Mouse (Mus musculus) liver, adult 2 months (tissue): ENCODE measurements around the gene Sipa1. TPM values are rescaled to one million over a fixed set of nuclear protein-coding genes. Genes with fewer than 3 reads are reported as not detected.
A peak's percentile ranks its signal among the peaks of the same experiment; 100 is the strongest.

Source experiments
- DNase-seq: peaks from one replicate; pipeline ENCODE4 v3.0.0-alpha.2; 2011; ENCODE audit warnings: low read depth, low spot score; ENCODE audit errors: extremely low read depth
- H3K27ac ChIP-seq: fragments of 200-500 bp; replicated peaks from 2 replicates; pipeline ENCODE4 v1.5.1; 2012; ENCODE audit warnings: low read depth, mild to moderate bottlenecking, control low read depth, inconsistent platforms, low read length; ENCODE audit not compliant: insufficient read depth
- H3K27me3 ChIP-seq: fragments of 200-500 bp; 2 replicates; pipeline ENCODE4 v1.6.1; 2012; ENCODE audit warnings: mild to moderate bottlenecking, moderate library complexity, low read length, inconsistent platforms; ENCODE audit not compliant: control insufficient read depth, insufficient read depth
- H3K36me3 ChIP-seq: fragments of 200-500 bp; 2 replicates; pipeline ENCODE4 v1.6.1; 2012; ENCODE audit warnings: low read length, inconsistent platforms; ENCODE audit not compliant: control insufficient read depth, insufficient read depth
- H3K4me1 ChIP-seq: fragments of 200-500 bp; 2 replicates; pipeline ENCODE4 v1.6.1; 2011; ENCODE audit warnings: low read length; ENCODE audit not compliant: control insufficient read depth, insufficient read depth
- H3K4me3 ChIP-seq: fragments of 200-500 bp; 2 replicates; pipeline ENCODE4 v1.5.1; 2011; ENCODE audit warnings: low read depth, mild to moderate bottlenecking, control low read depth, low read length, moderate library complexity; ENCODE audit not compliant: insufficient read depth
- H3K79me2 ChIP-seq: fragments of 200-500 bp; 2 replicates; pipeline ENCODE4 v1.6.1; 2012; ENCODE audit warnings: inconsistent platforms, mild to moderate bottlenecking, low read length, moderate library complexity; ENCODE audit not compliant: control insufficient read depth, insufficient read depth
- H3K9ac ChIP-seq: fragments of 200-500 bp; 2 replicates; pipeline ENCODE4 v1.6.1; 2012; ENCODE audit warnings: low read depth, mild to moderate bottlenecking, control low read depth, inconsistent platforms, low read length
- CTCF ChIP-seq: fragments of 200-500 bp; IDR thresholded peaks from 2 replicates; pipeline ENCODE4 v1.5.1; 2011; ENCODE audit warnings: low read depth, low read length, control low read depth
- POLR2A ChIP-seq: fragments of 200-500 bp; IDR thresholded peaks from 2 replicates; pipeline ENCODE4 v1.6.1; 2011; ENCODE audit warnings: low read length, control low read depth; ENCODE audit not compliant: insufficient read depth; ENCODE audit errors: extremely low read depth
- WGBS: fragments of 180-500 bp; shearing (Covaris S2); methylation state at CpG from one replicate; pipeline ENCODE4 v1.1.7; 2018; 5-methylcytosine and 5-hydroxymethylcytosine counted together
- polyA plus RNA-seq: library from polyadenylated mRNA; depleted of rRNA; stranded (reverse); fragments of >200 nt; gene quantifications from 2 replicates; pipeline ENCODE4 v1.2.3, GENCODE M21; 2012; rRNA removed
- total RNA-seq: library from RNA; depleted of rRNA; stranded (reverse); fragments of >200 nt; gene quantifications from 2 replicates; pipeline ENCODE4 v1.2.3, GENCODE M21; 2014; rRNA removed

Sipa1 gene
- total and polyA plus RNA-seq, 2 experiments = 3.4 to 17.9 TPM

- Histone ChIP-seq H3K36me3 (peaks cover 4% of the 10 kb centered on the region; the same call in 1 of the 2 replicates), H3K9ac (no peak overlapping the region), H3K4me3 (no peak overlapping the region), H3K4me1 (peaks cover 11% of the 10 kb centered on the region), H3K79me2 (no peaks in the 10 kb centered on the region), H3K27me3 (no peaks in the 10 kb centered on the region), H3K27ac (no peak overlapping the region)
- no peak for DNase-seq
- TF ChIP-seq CTCF (no peak), POLR2A (no peak)
- WGBS = 94% methylated on average over 7 of the region's 7 CpGs
These were observed 58.4 kb downstream of the Sipa1 start for GRCm38 (mm10) chr19:5605126-5605525.

GRCm38 (mm10) chr19:5603664-5604063 lies 59.8 kb downstream of the Sipa1 start:
- WGBS = 93% methylated on average over 7 of the region's 7 CpGs
- H3K36me3 ChIP-seq = peaks cover 4% of the 10 kb centered on the region; the same call in 1 of the 2 replicates

GRCm38 (mm10) chr19:5601752-5602541 lies 61.6 kb downstream of the Sipa1 start, which contains the start of gene Rnaseh2c:
Gene Rnaseh2c, plus strand, starts transcription at chr19:5601873.
- H3K79me2 ChIP-seq = no peaks in the 10 kb centered on the region
- peak within 1 kb of the TSS; percentile 27 for H3K27ac ChIP-seq
- WGBS = under 1% methylated on average over 64 of the region's 64 CpGs
- peak within 1 kb of the TSS; percentile 87 for H3K9ac ChIP-seq
- H3K4me3 ChIP-seq = peak within 1 kb of the TSS; percentile 78
- peak; percentile 89 for DNase-seq
- H3K36me3 ChIP-seq = peaks cover 3% of the 10 kb centered on the region; the same call in 1 of the 2 replicates
- H3K27me3 ChIP-seq = no peaks in the 10 kb centered on the region
- H3K4me1 ChIP-seq = peaks cover 11% of the 10 kb centered on the region
- TF ChIP-seq POLR2A (0 out of 2 replicates have a peak, but pooled peaks have one; percentile 38), CTCF (no peak)

More at GRCm38 (mm10) chr19:5603664-5604063, 59.8 kb downstream of the Sipa1 start:
- no peaks in the 10 kb centered on the region for H3K27me3 ChIP-seq
- no peaks in the 10 kb centered on the region for H3K79me2 ChIP-seq
- DNase-seq = peak; percentile 17
- TF ChIP-seq CTCF (no peak), POLR2A (no peak)
- H3K4me3 ChIP-seq = no peak overlapping the region
- H3K9ac ChIP-seq = no peak overlapping the region
- no peak overlapping the region for H3K27ac ChIP-seq
- peaks cover 11% of the 10 kb centered on the region for H3K4me1 ChIP-seq

Other genes starting within 250 kb of the Sipa1 start
- 67.4 and 80.5 TPM in 2 replicates for gene Drap1, start 238.7 kb downstream of the Sipa1 start, total RNA-seq
- 57.1 and 59.2 TPM in 2 replicates for gene Drap1, start 238.7 kb downstream of the Sipa1 start, polyA plus RNA-seq
- gene AI837181, start 238.6 kb downstream of the Sipa1 start, total RNA-seq = 7.8 and 11.5 TPM in 2 replicates
- gene AI837181, start 238.6 kb downstream of the Sipa1 start, polyA plus RNA-seq = 34.1 and 36.6 TPM in 2 replicates
- not detected in 2 replicates for gene Fosl1, start 216.2 kb downstream of the Sipa1 start, total RNA-seq
- not detected in 2 replicates for gene Fosl1, start 216.2 kb downstream of the Sipa1 start, polyA plus RNA-seq
- 2.7 and 3.3 TPM in 2 replicates for gene Ccdc85b, start 205.8 kb downstream of the Sipa1 start, total RNA-seq
- gene Ccdc85b, start 205.8 kb downstream of the Sipa1 start, polyA plus RNA-seq = 2.4 and 2.6 TPM in 2 replicates
- gene Fibp, start 203.1 kb downstream of the Sipa1 start, total RNA-seq = 25.8 and 32.0 TPM in 2 replicates
- 38.5 and 46.6 TPM in 2 replicates for gene Fibp, start 203.1 kb downstream of the Sipa1 start, polyA plus RNA-seq
- gene Ctsw, start 195.2 kb downstream of the Sipa1 start, total RNA-seq = 0.37 and 0.40 TPM in 2 replicates
- gene Ctsw, start 195.2 kb downstream of the Sipa1 start, polyA plus RNA-seq = 1.1 and 1.5 TPM in 2 replicates
- 4.0 and 4.3 TPM in 2 replicates for gene Efemp2, start 189.8 kb downstream of the Sipa1 start, total RNA-seq
- gene Efemp2, start 189.8 kb downstream of the Sipa1 start, polyA plus RNA-seq = 7.7 and 8.5 TPM in 2 replicates
- gene Mus81, start 175.3 kb downstream of the Sipa1 start, total RNA-seq = 8.1 and 10.9 TPM in 2 replicates
- 21.2 and 22.9 TPM in 2 replicates for gene Mus81, start 175.3 kb downstream of the Sipa1 start, polyA plus RNA-seq
- gene Cfl1, start 173.3 kb downstream of the Sipa1 start, total RNA-seq = 117 and 122 TPM in 2 replicates
- gene Cfl1, start 173.3 kb downstream of the Sipa1 start, polyA plus RNA-seq = 177 and 193 TPM in 2 replicates
- 0.83 and 0.87 TPM in 2 replicates for gene 1700020D05Rik, start 159.9 kb downstream of the Sipa1 start, total RNA-seq
- 0.30 and 0.59 TPM in 2 replicates for gene 1700020D05Rik, start 159.9 kb downstream of the Sipa1 start, polyA plus RNA-seq
- 1.6 and 1.8 TPM in 2 replicates for gene Snx32, start 153.2 kb downstream of the Sipa1 start, total RNA-seq
- 4.1 and 4.5 TPM in 2 replicates for gene Snx32, start 153.2 kb downstream of the Sipa1 start, polyA plus RNA-seq
- gene Ovol1, start 103.1 kb downstream of the Sipa1 start, total RNA-seq = not detected in 2 replicates
- gene Ovol1, start 103.1 kb downstream of the Sipa1 start, polyA plus RNA-seq = 0.12 TPM in 1 of 2 replicates, not detected in the other
- gene Ap5b1, start 95.7 kb downstream of the Sipa1 start, total RNA-seq = 2.7 and 2.8 TPM in 2 replicates
- gene Ap5b1, start 95.7 kb downstream of the Sipa1 start, polyA plus RNA-seq = 3.4 and 5.3 TPM in 2 replicates
- 47.9 and 51.4 TPM in 2 replicates for gene Rnaseh2c, start 61.8 kb downstream of the Sipa1 start, total RNA-seq
- gene Rnaseh2c, start 61.8 kb downstream of the Sipa1 start, polyA plus RNA-seq = 56.3 and 58.0 TPM in 2 replicates
- gene Kat5, start 53.5 kb downstream of the Sipa1 start, total RNA-seq = 15.9 and 16.8 TPM in 2 replicates
- gene Kat5, start 53.5 kb downstream of the Sipa1 start, polyA plus RNA-seq = 23.0 and 23.6 TPM in 2 replicates
- 7.6 and 13.0 TPM in 2 replicates for gene Rela, start 26.2 kb downstream of the Sipa1 start, total RNA-seq
- gene Rela, start 26.2 kb downstream of the Sipa1 start, polyA plus RNA-seq = 47.6 and 65.7 TPM in 2 replicates
- gene Map3k11, start 25.0 kb upstream of the Sipa1 start, total RNA-seq = 10.2 and 16.4 TPM in 2 replicates
- 46.2 and 53.6 TPM in 2 replicates for gene Map3k11, start 25.0 kb upstream of the Sipa1 start, polyA plus RNA-seq
- 7.6 and 14.0 TPM in 2 replicates for gene Pcnx3, start 25.2 kb upstream of the Sipa1 start, total RNA-seq
- gene Pcnx3, start 25.2 kb upstream of the Sipa1 start, polyA plus RNA-seq = 44.8 and 63.8 TPM in 2 replicates
- gene Kcnk7, start 40.7 kb upstream of the Sipa1 start, total RNA-seq = not detected in 2 replicates
- gene Kcnk7, start 40.7 kb upstream of the Sipa1 start, polyA plus RNA-seq = 0.09 TPM in 1 of 2 replicates, not detected in the other
- gene Ehbp1l1, start 62.6 kb upstream of the Sipa1 start, total RNA-seq = 5.1 and 5.8 TPM in 2 replicates
- 5.3 and 8.3 TPM in 2 replicates for gene Ehbp1l1, start 62.6 kb upstream of the Sipa1 start, polyA plus RNA-seq
- gene Fam89b, start 65.9 kb upstream of the Sipa1 start, total RNA-seq = 6.8 and 9.9 TPM in 2 replicates
- 51.7 and 56.6 TPM in 2 replicates for gene Fam89b, start 65.9 kb upstream of the Sipa1 start, polyA plus RNA-seq
- 1.2 and 2.1 TPM in 2 replicates for gene Ltbp3, start 77.2 kb upstream of the Sipa1 start, total RNA-seq
- gene Ltbp3, start 77.2 kb upstream of the Sipa1 start, polyA plus RNA-seq = 3.4 and 3.6 TPM in 2 replicates
- 28.9 and 35.9 TPM in 2 replicates for gene Scyl1, start 107.7 kb upstream of the Sipa1 start, total RNA-seq
- gene Scyl1, start 107.7 kb upstream of the Sipa1 start, polyA plus RNA-seq = 40.9 and 46.6 TPM in 2 replicates
- gene Frmd8, start 211.6 kb upstream of the Sipa1 start, total RNA-seq = 5.2 and 5.9 TPM in 2 replicates
- 10.3 and 14.2 TPM in 2 replicates for gene Frmd8, start 211.6 kb upstream of the Sipa1 start, polyA plus RNA-seq
- gene Slc25a45, start 214.1 kb upstream of the Sipa1 start, total RNA-seq = 8.6 and 13.0 TPM in 2 replicates
- 52.8 and 57.7 TPM in 2 replicates for gene Slc25a45, start 214.1 kb upstream of the Sipa1 start, polyA plus RNA-seq
- 0.18 and 0.27 TPM in 2 replicates for gene Tigd3, start 230.4 kb upstream of the Sipa1 start, total RNA-seq
- 0.16 and 0.24 TPM in 2 replicates for gene Tigd3, start 230.4 kb upstream of the Sipa1 start, polyA plus RNA-seq
- 10.3 and 10.7 TPM in 2 replicates for gene Dpf2, start 249.3 kb upstream of the Sipa1 start, total RNA-seq
- 28.8 and 40.0 TPM in 2 replicates for gene Dpf2, start 249.3 kb upstream of the Sipa1 start, polyA plus RNA-seq